Mouse (Mus musculus): ENCODE measurements around the gene Pglyrp2. TPM values are rescaled to one million over a fixed set of nuclear protein-coding genes. Genes with fewer than 3 reads are reported as not detected.

Pglyrp2 gene
- not detected for total RNA-seq (2021)

DNA sequence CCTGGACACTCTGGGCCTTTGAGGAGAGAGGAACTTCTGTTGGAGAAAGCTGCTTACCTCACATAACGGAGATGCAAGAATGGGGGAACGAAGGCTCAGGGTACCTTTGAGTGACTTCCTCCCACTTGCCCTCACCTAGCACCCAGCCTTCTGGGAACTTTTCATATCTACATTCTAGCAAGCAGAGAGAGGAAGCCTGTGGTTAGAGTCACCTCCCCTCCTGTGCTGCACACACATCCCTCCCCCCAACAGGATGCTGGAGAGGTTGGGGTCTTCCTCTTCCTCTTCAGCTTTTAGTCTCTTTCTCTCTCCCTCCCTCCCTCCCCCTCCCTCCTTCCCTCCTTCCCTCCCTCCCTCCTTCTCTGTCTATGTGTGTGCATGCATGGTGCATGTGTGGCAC lies at the start of gene Pglyrp2:
Pglyrp2 (minus strand) TSS at position 134 of the 400 bp plus-strand sequence.
- DNase-seq (ENCODE audit: extremely low spot score in 1 of 2, low spot score in 2 of 2) = no peak
- intact Hi-C loops (cut with DNase I) = no loop called here

DNA sequence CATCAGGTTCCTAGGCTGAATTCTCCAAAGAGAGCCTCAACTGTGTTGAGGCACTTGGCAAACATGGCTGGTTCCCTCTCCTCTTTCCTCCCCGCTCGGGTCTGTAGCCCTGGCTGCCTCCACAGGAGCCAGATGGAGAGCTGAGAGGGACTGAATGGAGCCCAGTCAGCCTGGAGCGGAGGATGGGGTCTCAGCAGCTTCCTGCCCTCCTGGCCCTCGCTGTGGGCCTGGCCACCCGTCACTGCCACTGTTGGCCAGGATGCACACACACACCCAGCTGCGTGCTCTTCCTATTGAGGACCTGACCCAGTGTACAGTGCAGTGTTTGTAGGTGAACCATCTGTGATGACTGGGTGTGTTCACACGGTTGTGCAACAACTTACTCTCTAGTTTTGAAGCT lies 48.2 kb upstream of the Pglyrp2 start:
- DNase-seq (ENCODE audit: extremely low spot score in 1 of 2, low spot score in 2 of 2) = no peak
- intact Hi-C loops (cut with DNase I) = no loop called here

DNA sequence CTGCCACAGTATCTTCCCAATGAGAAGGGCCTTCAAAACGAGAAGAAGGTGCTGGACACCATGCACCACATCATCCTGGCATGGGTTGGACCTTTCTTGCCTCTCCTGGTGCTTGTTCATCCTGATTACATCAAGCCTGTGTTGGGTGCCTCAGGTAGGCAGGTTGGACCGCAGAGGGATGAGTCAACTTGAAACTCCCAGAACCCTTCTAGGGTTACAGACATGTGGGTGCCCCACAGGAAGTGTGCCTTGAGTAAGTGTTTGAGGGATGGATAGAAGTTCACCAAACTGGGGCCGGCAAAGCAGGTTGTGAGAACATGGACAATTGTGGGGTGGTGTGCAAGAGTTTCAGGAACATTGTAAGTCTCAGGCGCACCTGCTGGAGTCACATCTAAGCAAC lies 46.8 kb upstream of the Pglyrp2 start:
- no peak for DNase-seq (ENCODE audit: extremely low spot score in 1 of 2, low spot score in 2 of 2)
- intact Hi-C loops (cut with DNase I) = no loop called here

DNA sequence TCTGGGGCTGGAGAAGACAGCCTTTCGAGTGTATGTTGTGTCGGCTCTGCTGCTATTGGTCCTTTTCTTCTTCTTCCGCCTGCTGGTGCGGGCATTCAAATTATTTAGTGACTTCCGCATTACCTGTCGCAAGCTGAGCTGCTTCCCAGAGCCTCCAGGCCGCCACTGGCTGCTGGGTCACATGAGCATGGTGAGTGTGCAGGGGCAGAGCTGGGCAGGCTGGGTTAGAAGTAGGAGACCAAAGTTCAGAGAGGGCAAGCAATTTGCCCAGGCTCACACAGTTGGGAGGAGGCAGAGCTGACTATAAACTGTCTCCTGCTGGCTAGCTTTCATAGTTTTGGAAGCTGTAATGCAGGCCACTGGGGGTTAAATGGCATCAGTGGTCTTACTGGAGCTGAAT lies 44.5 kb upstream of the Pglyrp2 start:
- intact Hi-C loops (cut with DNase I) = no loop called here

DNA sequence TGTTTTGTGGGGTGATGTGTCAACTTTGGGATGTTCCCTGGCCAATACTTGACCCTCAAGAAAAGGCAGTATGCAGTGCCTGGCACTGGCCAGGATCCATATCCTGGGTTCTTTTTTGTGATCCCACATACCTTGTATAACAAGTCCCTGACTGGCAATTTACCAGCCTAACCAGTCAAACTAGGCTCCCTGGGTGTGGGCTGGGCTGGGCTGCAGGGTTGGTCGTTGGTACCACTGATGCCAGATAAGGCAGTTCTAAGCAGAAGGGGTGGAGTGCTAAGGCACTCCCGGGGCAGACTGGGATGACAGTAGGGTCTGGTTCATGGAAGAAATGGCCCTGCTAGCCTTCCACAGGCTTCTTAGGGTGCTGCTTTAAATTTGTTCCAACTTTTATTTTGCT lies 31.0 kb upstream of the Pglyrp2 start:
- intact Hi-C loops (cut with DNase I) = no loop called here
- DNase-seq (ENCODE audit: extremely low spot score in 1 of 2, low spot score in 2 of 2) = no peak

More for the DNA sequence above, 44.5 kb upstream of the Pglyrp2 start:
- DNase-seq (ENCODE audit: extremely low spot score in 1 of 2, low spot score in 2 of 2) = no peak

DNA sequence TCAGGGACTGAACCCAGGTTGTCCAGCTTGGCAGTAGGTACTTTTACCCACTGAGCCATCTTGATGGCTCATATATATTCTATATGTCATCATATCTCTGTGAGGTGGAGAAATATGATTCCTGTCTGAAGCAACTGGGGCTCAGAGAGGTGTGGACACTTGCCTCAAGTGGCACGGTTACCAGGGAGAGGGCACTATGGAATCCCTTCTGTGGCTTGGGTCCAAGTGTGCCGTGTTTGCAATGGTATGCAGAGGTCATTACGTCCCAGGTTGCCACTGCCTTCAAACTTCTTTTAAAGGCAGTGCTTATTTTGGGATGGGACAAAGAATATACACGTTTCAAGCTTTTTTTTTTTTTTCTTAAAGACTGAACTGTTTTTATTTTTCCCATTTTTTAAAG lies 30.2 kb upstream of the Pglyrp2 start:
- no peak for DNase-seq (ENCODE audit: extremely low spot score in 1 of 2, low spot score in 2 of 2)
- intact Hi-C loops (cut with DNase I) = no loop called here

DNA sequence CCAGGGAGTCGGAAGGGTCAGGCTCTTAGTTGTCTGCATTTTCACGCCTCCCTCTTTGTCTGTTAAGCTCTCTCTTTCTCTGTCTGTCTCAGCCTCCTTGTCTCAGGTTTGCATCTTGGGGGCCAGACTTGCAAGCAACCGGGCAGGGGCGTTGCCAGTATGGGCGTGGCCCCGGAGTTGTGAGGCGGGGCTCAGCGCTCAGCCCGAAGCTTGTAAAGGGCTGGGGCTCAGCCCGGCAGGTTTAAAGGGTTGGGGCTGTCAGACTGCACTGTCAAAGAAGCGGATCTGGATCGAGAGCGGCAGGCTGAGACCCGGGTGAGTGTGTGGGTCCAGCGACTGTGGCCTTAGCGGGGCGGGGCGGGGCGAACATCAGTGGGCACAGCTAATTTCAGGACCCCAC lies 28.5 kb upstream of the Pglyrp2 start, which contains the start of gene Cyp4f39:
Cyp4f39 (plus strand) TSS at position 242 of the 400 bp plus-strand sequence.
- DNase-seq (ENCODE audit: extremely low spot score in 1 of 2, low spot score in 2 of 2) = peak in 1 of 2 experiments; percentile 50
- intact Hi-C loops (cut with DNase I) = no loop called here

DNA sequence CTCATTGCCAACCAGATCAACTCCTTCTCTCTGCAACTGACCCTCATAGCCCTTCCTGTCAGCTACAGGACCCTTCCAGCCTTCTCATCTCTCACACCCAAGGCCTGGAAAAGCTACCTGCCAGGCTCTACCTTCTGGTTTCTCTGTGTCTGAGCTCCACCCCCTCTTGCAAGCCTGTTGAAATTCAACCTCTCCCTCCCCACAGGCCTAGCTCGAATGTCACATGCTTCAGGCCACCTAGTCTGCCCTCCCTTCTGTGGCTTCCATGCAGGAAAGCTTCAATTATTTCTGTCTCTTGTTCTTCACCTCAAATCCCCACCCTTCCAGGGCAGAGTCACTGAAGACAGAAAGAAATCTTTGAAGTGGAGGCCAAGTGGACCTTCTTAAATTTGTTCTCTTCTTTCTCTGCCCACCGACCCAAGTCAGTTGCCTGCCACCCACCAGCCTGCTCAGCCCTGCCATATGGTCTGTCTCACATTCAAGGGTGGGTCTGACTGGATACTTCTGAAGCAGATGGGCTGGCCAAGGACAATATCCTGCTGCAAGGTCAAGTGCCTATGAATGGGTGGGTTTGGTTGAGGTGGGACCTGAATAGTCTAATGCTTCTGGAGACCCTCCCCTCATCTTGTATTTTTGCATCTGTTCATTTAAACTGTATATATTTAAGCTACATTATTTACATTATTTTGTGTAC lies 27.0 kb upstream of the Pglyrp2 start:
- DNase-seq (ENCODE audit: extremely low spot score in 1 of 2, low spot score in 2 of 2) = no peak
- intact Hi-C loops (cut with DNase I) = no loop called here

DNA sequence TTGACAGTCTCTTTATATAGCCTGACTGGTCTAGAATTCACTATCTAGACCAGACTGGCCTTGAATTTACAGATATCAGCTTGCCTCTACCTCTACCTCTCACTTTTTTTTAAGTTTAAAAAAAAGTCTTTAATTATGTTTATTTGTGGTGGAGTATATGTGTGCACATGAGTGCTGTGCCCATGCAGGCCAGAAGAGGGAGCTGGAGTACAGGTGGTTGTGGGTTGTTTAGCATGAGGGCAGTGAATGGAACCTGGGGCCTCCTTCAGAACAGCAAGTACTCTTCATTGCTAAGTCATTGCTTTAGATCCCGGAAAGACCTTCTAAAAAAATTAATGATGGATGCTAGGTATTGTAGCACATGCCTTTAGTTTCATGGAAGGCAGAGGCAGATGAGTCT lies 25.1 kb upstream of the Pglyrp2 start:
- intact Hi-C loops (cut with DNase I) = no loop called here
- DNase-seq (ENCODE audit: extremely low spot score in 1 of 2, low spot score in 2 of 2) = no peak

DNA sequence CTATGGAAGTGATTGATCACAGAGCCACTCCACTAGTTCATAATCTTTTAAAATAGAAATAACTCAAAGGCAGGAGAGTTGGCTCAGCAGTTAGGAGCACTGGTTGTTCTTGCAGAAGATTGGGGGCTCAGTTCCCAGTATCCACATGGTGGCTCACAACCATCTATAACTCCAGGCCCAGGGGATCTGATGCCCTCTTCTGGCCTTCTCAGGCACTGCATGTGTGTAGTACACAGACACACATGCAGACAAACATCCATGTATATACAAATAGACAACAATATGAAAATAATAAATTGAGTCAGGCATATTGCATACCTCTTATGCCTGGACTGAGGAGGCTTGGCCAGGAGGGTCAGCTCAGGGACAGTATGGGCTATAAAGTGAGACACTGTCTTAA lies 23.2 kb upstream of the Pglyrp2 start:
- no peak for DNase-seq (ENCODE audit: extremely low spot score in 1 of 2, low spot score in 2 of 2)
- intact Hi-C loops (cut with DNase I) = no loop called here

DNA sequence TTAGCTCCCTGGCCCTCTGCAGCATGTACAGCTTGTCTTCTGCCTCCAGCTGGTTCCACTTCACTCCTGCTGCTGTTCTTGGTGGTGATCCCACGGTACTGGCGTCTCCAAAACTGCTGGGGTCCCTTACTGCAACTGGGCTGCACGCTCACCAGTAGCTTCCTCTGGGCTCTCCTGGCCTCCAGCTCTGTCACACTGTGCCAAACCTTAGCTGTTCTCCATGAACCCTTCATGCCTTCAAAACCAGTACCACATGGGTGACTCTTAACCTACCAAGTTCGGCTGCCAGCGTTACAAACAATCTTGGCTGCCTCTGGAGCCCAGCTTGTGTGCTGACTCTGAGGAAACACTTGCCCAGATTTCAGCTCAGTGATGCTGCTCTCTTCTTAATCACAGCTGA lies 21.0 kb upstream of the Pglyrp2 start:
- intact Hi-C loops (cut with DNase I) = no loop called here
- no peak for DNase-seq (ENCODE audit: extremely low spot score in 1 of 2, low spot score in 2 of 2)

DNA sequence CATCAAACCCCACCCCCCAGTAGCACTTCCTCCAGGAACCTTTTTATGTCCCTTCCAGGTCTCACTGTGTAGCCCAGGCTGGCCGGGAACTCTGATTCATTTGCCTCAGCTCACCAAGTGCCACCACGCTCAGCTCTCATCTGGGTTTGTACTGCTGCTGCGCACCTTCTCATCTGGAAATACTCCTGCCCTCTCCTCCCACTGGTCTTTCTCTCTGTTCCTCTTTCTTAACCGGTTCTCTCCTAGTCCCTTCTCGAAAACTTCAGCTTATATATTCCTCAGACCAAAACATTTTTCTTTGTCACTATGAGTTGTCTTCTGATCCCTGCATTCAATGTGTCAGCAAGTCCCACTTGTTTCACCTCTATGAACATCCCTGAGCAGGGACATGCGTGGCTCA lies 19.3 kb upstream of the Pglyrp2 start:
- intact Hi-C loops (cut with DNase I) = no loop called here
- DNase-seq (ENCODE audit: extremely low spot score in 1 of 2, low spot score in 2 of 2) = no peak

DNA sequence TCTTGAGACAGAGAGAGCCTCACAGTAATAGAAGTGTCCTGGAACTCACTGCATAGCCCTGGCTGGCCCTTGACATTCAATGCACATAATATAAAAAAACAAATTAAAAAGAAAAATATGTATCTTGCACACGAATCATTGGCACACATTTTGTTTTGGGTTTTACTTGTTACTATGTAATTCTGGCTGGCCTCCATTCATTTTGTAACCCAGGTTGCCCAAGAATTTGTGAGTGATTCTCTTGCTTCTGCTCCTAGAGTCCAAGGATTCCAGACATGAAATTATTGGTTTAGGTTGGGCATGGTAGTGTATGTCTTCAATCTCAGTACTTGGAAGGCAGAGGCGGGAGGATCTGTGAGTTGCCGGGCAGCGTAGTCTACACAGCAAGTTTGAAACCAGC lies 13.1 kb upstream of the Pglyrp2 start:
- intact Hi-C loops (cut with DNase I) = no loop called here
- DNase-seq (ENCODE audit: extremely low spot score in 1 of 2, low spot score in 2 of 2) = no peak

DNA sequence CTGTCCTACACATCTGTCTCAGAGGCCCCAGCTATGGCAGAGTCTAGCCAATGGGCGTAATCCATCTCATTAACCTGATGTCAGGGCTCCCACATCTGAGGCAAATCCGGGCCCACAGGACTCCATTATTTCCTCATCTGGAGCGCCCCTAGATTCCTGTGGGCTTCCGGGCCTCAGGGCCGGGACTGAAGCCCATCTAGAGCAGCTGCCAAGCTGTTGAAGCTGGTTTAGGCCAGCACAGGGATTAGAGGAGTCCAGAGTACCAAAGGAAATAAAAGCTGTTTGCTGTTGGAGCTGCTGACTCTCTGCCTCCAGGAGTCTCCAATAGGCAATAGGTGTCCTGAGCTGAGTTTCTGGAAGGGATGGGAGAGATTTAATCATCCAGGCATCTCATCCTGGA lies 11.2 kb upstream of the Pglyrp2 start:
- intact Hi-C loops (cut with DNase I) = no loop called here
- DNase-seq (ENCODE audit: extremely low spot score in 1 of 2, low spot score in 2 of 2) = no peak

DNA sequence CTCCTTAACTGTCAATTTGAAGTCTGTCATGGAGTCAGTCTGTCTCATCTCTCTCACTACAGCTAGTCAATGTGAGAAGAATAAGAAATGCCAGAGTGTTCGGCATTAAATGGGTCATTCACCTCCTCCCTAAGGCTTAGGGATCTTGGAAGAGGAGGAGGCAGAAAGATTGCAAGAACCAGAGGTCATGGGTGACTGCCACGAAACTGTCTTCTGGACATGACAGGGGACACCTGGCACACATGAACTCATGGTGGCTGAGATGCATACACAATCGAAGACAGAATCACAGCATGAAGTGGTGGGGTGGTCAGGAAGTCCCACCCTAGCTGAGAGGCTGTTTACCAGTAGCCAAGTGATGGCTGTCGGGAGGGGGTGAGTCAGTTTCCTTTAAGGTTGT lies 10.4 kb upstream of the Pglyrp2 start:
- no peak for DNase-seq (ENCODE audit: extremely low spot score in 1 of 2, low spot score in 2 of 2)
- intact Hi-C loops (cut with DNase I) = loop anchor here (5.0 kb wide), 1 partner anchor 87 kb away; no protein-coding TSS in a partner anchor

DNA sequence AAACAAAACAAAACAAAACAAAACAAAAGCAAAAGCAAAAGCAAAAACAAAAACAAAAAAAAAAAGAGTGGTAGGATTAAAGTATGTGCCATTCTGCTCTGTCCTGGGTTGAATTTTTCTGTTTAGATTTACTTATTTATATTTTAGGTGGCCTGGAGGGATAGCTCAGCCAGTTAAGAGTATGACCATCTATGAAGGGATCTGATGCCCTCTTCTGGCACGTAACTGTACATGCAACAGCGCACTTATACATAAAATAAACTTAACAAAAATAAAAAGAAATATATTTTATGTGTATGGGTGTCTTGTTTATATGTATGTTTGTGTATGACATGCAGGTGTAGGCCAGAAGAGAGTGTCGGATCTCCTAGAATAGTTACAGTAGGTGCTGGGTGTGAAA lies 8.0 kb upstream of the Pglyrp2 start:
- intact Hi-C loops (cut with DNase I) = loop anchor here (5.0 kb wide), 1 partner anchor 85 kb away; no protein-coding TSS in a partner anchor

DNA sequence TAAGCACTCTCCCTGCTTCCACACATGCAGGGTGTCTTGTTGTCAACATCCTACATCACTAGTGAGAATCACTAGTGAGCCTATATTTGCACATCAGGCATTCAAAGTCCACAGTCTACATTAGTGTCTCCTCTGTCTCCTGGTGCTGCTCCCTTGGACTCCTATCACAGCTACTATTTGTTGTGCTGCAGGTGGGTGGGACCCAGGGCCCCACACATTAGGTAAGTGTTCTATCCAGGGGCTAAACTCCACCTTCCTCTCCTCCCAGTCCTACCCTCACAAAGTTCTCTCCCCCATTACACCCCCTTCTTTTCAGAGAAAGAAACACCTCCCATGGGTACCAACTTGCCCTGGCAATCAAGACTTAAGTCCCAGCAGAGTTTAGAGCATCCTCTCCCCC lies 2.6 kb upstream of the Pglyrp2 start:
- intact Hi-C loops (cut with DNase I) = no loop called here

More for the DNA sequence above, 8.0 kb upstream of the Pglyrp2 start:
- DNase-seq (ENCODE audit: extremely low spot score in 1 of 2, low spot score in 2 of 2) = no peak

DNA sequence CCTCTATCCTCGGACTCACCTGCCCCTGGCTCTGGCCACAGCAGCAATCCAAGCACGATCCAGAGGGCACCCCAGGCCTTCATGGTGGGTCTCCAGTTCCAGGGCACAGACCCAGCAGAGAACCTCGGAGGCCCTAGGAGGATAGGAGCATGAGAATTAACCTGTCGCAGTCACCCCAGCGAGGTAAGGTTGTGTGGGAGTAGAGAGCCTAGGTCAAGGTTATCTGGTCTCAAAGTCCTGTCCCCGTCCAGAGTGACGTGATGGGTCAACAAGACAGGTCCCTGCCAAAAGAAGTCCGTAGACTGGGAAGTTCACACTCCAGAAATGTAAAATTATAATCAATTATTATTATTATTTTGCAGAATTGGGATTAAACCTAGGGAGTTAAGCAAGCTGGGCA lies 3.2 kb downstream of the Pglyrp2 start:
- DNase-seq (ENCODE audit: extremely low spot score in 1 of 2, low spot score in 2 of 2) = no peak
- intact Hi-C loops (cut with DNase I) = no loop called here

More for the DNA sequence above, 2.6 kb upstream of the Pglyrp2 start:
- DNase-seq (ENCODE audit: extremely low spot score in 1 of 2, low spot score in 2 of 2) = no peak

DNA sequence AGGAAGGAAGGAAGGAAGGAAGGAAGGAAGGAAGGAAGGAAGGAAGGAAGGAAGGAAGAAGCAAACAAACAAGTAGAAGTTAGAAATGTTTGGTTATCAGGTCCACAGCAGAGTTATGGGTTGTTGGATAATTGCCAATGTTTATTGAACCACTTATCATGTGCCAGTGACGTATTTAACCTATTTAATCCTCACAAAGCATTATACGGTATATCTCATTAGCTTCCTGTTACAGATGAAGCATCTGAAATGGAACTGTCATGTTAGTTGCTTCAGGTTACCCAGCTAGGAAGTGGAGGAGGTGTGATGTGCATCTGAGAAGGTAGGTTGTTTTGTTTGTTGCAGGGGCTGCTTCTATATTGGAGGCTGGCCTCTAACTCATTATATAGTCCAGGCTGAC lies 4.0 kb downstream of the Pglyrp2 start:
- intact Hi-C loops (cut with DNase I) = no loop called here
- DNase-seq (ENCODE audit: extremely low spot score in 1 of 2, low spot score in 2 of 2) = no peak

DNA sequence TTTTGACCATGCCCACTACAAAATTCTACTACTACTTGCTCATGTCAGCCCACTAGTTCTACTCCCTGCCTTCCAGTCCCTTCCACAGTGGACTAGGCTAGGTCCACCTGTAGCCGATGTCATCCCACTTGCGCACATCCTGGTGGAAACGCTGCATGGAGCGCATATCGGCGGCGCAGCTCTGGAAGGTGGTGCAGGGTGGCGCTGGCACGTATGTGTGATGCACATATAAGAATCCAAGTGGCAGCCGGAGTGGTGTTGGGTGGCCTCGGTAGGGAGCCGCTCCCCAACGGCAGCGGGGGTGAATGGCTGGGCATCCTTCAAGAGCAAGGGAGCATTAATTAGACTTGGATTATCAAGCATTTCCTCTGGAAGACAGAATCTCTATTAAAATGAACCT lies 7.2 kb downstream of the Pglyrp2 start:
- DNase-seq (ENCODE audit: extremely low spot score in 1 of 2, low spot score in 2 of 2) = no peak
- intact Hi-C loops (cut with DNase I) = no loop called here

DNA sequence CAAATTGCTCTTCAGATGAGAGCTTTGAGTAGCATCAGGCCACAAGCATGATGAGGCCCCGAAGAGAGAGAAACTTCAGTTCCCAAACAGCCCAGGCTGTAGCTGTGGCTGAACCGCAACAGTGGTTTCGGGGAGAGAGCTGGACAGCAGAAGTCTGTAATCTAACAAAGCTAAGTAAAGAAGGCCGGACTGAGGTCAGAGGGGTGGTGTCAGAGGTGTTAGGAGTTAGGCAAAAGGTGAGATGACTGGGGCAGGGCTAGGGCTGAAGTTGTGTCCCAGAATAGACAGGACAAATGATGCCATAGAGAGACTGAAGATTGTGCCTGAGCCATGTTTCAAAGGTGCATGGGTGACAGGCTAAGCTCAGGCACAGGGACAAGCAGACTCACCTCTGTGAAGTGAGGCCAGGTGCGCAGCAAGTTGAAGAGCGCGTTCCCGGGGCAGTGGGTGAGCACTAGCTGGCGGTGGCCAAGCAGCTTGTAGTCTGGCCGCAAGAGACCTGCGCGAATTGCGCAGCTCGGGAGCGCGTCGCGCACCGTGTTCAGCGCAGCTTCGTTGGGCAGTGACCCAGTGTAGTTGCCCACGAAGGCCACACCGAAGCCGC lies 8.4 kb downstream of the Pglyrp2 start:
- no peak for DNase-seq (ENCODE audit: extremely low spot score in 1 of 2, low spot score in 2 of 2)
- intact Hi-C loops (cut with DNase I) = no loop called here
